Mouse (Mus musculus) macrophage (primary cell): Measurements from ENCODE around the gene Vwa5b2. TPM values are rescaled to one million over a fixed set of nuclear protein-coding genes. Genes with fewer than 3 reads are reported as not detected.

Source experiments
- H3K27ac ChIP-seq: fragments of 350-480 bp; formaldehyde crosslinking; 2 replicates; pipeline ENCODE4 v1.9.0; 2021
- H3K36me3 ChIP-seq: fragments of 350-480 bp; formaldehyde crosslinking; 2 replicates; pipeline ENCODE4 v1.9.0; 2021; ENCODE audit errors: inconsistent target
- H3K4me3 ChIP-seq: fragments of 350-480 bp; formaldehyde crosslinking; 2 replicates; pipeline ENCODE4 v1.9.0; 2021; ENCODE audit errors: inconsistent target
- H3K79me2 ChIP-seq: fragments of 350-480 bp; formaldehyde crosslinking; 2 replicates; pipeline ENCODE4 v1.9.0; 2021; ENCODE audit errors: inconsistent target
- WGBS: methylation state at CpG from one replicate; pipeline ENCODE4 v1.1.7; 2026; ENCODE audit warnings: inconsistent platforms; ENCODE audit not compliant: missing documents; 5-methylcytosine and 5-hydroxymethylcytosine counted together
- polyA plus RNA-seq: library from polyadenylated mRNA; stranded (reverse); fragments of 250-400 nt; gene quantifications from 3 replicates; pipeline ENCODE4 v1.2.4, GENCODE M21; 2018; ENCODE audit warnings: inconsistent platforms

Vwa5b2 gene
- polyA plus RNA-seq, 1 experiment from 2014 or later: not detected

DNA sequence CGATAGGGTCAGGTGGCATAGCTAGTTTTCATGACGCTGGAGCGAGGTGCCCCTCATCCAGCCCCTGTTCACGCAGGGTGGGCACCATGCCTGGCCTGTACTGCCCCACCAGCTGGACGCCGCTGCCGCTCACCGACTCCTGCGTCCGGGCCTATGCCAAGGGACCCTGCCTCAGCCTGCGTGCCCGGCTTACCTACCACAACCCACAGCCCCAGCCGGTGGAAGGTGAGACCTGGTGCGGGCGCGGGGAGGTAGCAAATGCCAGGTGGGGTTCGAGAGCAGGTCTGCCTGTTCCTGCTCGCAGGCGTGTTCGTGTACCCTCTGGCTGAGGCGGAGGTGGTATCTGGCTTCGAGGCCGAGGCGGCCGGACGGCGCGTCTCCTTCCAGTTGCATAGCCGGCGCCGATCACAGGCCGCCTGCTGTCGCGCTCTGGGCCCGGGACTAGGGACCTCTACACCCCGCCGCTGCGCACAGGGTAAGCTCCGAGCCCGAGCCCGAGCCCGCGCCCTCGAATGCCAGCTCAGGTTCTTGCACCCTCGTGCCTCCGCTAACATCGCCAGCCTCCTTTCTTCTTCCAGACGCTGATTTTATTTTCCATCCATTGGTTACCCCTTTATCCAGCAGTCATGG lies 1.9 kb downstream of the Vwa5b2 start:
- H3K36me3 ChIP-seq: no peaks in the 10 kb centered on the region
- no peak overlapping the region for H3K4me3 ChIP-seq

DNA sequence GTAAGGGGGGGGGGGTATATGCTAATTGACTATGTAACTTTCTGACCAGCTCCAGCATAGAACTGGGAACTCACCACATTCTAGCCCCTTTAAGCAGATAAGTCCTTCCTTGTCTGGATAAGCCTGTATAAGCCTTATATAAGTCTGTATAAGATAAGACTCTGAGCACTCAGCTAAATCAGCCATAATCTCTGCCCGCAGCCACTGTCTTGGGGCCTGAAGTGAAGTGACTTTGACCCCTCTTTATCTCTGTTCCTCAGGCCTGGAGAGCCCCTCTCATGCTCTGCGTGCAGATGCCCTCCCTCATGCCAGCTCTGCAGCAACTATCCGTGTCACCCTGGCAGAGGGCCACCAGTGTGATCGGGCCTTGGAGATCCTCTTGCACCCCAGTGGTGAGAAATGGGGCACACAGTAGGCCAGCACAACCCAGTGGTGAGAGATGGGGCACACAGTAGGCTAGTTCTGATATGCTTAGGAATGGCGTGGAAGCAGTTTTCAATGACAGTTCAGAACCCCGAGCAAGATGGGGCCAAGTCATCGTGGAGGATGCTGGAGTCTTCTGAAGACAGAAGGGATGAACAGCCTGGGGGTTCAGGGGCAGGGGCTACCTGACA lies 5.9 kb downstream of the Vwa5b2 start:
- no peaks in the 10 kb centered on the region for H3K36me3 ChIP-seq
- 93% methylated on average over 7 of the region's 7 CpGs for WGBS
- no peak overlapping the region for H3K27ac ChIP-seq
- no peaks in the 10 kb centered on the region for H3K79me2 ChIP-seq
- H3K4me3 ChIP-seq: no peak overlapping the region

More for the DNA sequence above, 1.9 kb downstream of the Vwa5b2 start:
- no peaks in the 10 kb centered on the region for H3K79me2 ChIP-seq
- no peak overlapping the region for H3K27ac ChIP-seq
- 8% methylated on average over 48 of the region's 48 CpGs for WGBS

DNA sequence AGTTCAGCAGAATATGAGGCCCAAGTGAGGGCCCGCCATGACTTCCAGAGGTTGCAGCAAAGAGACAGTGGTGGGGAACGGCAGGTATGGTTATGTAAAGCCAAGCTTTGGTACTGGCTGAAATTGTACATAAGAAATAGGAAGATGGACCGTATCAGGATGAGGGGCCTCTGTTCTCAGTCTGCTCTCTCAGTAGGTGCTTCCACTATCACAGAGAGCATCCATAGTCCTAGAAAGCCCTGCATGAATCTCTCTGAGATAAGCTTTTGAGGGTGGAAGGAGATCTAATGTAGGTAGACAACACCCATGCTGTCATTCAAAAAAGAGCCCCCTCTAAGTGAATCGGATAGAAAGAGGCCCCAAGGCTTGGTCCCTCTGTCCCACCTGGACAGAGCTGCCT lies 6.5 kb downstream of the Vwa5b2 start:
- Histone ChIP-seq H3K27ac (no peak overlapping the region), H3K4me3 (no peak overlapping the region), H3K79me2 (no peaks in the 10 kb centered on the region), H3K36me3 (no peaks in the 10 kb centered on the region)
- WGBS: 83% methylated on average over 4 of the region's 4 CpGs

DNA sequence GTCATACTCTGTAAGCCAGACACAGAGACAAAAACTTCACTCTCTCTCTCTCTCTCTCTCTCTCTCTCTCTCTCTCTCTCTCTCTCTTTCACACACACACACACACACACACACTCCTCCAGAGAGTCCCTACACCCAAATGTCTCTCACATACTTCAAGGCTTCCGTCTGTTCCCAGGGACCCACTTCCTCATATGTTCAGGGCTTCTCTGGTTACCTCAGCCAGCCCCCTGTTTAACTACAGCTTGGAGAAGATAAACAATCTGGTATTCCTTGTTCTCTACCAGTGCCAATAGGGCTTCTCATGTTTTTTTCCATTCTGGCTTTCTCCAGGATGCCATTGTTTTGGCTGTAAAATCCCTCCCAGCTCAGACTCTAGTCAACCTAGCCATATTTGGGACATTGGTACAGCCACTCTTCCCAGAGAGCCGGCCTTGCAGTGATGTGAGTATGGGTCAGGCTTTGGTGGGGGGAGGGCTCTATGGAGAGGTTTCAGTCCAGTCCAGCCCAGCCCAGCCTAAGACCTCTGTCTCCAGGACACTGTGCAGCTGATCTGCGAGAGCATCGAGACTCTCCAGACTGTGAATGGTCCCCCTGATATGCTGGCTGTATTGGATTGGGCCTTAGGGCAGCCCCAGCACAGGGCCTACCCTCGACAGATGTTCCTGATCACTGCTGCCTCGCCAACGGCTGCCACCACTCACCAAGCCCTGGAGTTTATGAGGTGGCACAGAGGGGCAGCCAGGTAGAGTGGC lies 7.6 kb downstream of the Vwa5b2 start:
- WGBS: 70% methylated on average over 5 of the region's 7 CpGs
- no peak overlapping the region for H3K27ac ChIP-seq
- H3K79me2 ChIP-seq: no peaks in the 10 kb centered on the region
- no peak overlapping the region for H3K4me3 ChIP-seq
- H3K36me3 ChIP-seq: no peaks in the 10 kb centered on the region

DNA sequence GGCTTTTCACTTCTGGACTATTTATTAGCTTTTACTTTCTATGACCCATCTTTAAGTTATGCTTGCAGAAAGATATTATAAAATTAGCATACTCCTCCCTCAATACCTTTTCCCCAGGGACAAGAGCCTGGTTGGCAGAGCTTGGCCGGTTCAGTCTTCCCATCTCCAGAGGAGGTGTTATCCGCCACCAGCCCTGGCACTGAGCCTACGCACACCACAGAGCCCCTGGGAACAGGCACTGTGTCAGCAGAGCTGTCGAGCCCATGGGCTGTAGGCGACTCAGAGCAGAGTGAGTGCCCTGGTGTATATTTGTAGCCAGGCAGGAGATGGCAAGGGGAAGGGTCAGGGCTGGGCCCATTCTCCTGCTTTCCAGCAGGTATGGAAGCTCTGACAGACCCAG lies 11.2 kb downstream of the Vwa5b2 start:
- 77% methylated on average over 5 of the region's 5 CpGs for WGBS
- H3K4me3 ChIP-seq: no peak overlapping the region
- H3K27ac ChIP-seq: no peak overlapping the region
- H3K36me3 ChIP-seq: peaks cover 10% of the 10 kb centered on the region; the same call in 1 of the 2 replicates
- no peaks in the 10 kb centered on the region for H3K79me2 ChIP-seq

DNA sequence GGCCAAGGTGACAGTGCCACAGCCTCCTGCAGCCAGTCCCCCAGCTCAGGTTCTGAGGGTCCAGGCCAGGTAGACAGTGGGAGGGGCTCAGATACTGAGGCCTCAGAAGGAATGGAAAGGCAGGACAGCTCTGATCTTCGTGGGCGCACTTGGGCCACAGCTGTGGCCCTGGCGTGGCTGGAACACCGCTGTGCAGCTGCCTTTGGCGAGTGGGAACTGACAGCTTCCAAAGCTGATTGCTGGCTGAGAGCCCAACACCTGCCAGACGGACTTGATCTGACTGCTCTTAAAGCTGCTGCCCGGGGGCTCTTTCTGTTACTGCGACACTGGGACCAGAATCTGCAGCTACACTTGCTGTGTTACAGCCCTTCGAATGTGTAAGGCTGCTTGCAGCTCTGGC lies 15.4 kb downstream of the Vwa5b2 start:
- no peak overlapping the region for H3K4me3 ChIP-seq
- H3K79me2 ChIP-seq: peaks cover 8% of the 10 kb centered on the region; the same call in 1 of the 2 replicates
- no peak overlapping the region for H3K27ac ChIP-seq
- 78% methylated on average over 9 of the region's 9 CpGs for WGBS
- peaks cover 26% of the 10 kb centered on the region for H3K36me3 ChIP-seq

DNA sequence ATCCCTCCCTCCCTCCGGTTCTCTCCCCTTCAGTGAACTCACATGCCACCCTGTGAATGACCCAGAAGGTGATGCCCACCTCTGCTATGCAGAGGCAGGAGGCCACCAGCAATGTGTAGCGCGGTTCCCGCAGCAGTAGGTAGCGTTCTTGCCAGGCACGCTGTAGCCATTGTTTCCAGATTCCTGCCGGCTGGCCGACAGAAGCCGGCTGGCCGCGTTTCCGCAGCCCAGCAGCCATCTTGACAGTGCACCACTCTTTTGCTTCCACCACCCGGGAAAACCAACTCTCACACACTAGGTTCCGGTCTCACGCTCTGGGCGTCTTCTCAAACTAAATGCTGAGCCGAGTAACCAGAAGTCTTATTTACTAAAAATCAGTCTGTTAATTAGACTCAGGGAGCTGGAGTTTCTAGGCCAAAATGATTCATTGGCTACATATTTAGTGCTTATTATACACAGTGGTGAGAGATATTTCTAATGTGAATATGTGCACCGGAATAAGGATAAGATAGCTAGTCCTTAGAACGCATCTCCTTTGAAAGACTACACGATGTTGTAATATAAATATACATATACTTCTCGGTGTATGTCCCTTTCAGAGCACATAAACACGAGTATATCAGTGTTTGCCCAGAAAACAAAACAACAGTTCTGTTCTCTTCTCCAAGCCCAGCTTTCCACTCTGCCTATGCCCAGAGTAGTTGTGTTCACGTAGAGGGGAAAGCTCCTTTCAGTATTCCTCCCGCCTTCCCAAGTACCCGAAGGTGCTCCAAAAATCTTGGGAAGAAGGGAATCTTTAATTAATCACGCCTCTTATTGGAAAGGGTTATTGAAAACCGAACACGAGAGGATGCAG lies 21.5 kb downstream of the Vwa5b2 start:
- H3K4me3 ChIP-seq: peak overlapping the region; percentile 82
- H3K36me3 ChIP-seq: peaks cover 13% of the 10 kb centered on the region
- H3K79me2 ChIP-seq: peaks cover 20% of the 10 kb centered on the region; the same call in 1 of the 2 replicates
- peak overlapping the region; percentile 34 for H3K27ac ChIP-seq
- WGBS: under 1% methylated on average over 28 of the region's 28 CpGs

DNA sequence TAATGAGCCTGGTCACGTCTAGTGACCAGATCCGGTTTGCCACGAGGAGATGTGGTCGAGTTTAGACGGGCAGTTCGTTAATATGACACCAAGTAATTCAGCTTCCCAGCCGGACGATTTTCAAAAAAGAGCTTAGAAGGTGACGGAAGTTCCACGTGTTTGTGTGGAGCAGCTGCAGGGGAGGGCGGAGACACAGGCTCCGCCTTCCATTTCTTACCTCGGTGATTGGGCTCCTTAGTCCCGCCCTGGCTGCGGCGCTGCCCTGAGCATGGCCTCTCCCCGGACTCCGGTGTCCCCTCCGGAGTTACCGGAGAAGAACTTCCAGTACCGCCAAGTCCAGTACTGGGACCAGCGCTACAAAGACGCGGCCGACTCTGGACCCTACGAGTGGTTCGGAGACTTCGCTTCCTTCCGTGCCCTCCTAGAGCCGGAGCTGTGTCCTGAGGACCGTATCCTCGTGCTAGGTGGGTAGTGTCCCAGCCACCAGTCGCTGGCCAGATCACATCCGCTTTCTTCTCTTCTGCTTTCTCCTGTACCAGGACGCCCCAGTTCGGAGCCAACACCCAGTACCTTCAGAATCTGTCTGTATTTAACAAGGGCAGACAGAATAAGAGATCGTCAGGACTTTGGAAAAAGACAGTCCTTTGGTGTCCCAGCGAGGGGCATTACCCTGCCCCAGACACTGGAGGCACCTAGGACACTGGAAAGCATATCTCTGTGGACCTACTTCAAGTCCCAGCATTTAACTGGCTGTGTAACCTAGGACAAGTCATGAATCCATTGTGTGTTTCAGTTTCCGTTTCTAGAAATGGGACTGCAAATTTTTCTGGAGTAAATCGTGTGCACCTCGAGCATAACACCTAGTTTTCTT lies 22.3 kb downstream of the Vwa5b2 start, which contains the start of the genes Eef1akmt4, Gm49333 and Alg3:
Gene Eef1akmt4, plus strand, starts transcription at position 237 of the 871 bp plus-strand sequence.
Gene Gm49333, plus strand, starts transcription at position 254 of the 871 bp plus-strand sequence.
Gene Alg3, minus strand, starts transcription at position 379 of the 871 bp plus-strand sequence.
- peaks cover 20% of the 10 kb centered on the region; the same call in 1 of the 2 replicates for H3K79me2 ChIP-seq
- H3K36me3 ChIP-seq: peaks cover 5% of the 10 kb centered on the region
- H3K27ac ChIP-seq: peak within 1 kb of the TSS; percentile 34
- WGBS: 1% methylated on average over 41 of the region's 41 CpGs
- H3K4me3 ChIP-seq: peak within 1 kb of the TSS; percentile 82

DNA sequence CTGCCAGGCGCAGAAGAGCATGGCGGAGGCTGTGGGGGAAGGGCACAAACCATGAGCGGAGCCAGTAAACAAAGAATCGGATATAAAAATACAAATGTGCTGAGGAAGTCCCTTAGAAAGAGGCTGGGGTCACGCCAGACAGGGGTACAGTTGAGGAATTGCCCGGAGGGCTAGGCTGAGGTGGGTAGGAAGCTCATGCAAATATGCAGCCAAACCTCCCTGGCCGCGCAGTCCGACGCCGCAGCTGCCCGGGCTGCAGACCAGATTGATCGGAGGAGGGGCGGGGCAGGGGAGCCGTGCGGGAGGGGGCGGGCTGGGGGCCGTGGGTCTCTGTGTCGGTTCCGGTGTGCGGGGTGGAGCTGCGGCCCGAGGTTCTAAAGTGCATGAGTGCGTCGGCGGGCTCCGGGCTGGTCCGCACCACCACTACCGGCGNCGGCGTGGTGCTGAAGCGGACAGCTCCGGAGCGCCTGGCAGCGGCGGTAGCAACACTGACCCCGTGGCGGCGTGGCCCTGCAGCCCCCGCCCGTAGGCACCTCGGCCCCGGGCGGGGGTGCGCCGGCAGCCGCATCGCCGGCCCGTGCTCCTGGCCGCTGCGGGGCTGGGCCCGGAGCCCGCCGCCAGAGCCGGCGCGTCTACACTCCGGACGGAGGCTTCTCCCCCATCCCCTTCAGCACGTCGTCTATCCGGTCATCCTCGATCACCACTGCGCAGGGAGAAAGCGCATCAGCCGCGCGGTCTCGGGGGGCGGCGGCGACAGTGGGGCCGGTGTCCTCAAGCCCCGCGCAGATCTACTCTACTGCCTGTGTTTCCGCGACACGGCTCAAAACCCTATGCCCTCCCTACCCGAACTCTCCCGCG lies 30.5 kb downstream of the Vwa5b2 start:
- 6% methylated on average over 78 of the region's 83 CpGs for WGBS
- no peaks in the 10 kb centered on the region for H3K79me2 ChIP-seq
- no peak overlapping the region for H3K27ac ChIP-seq
- H3K4me3 ChIP-seq: no peak overlapping the region
- H3K36me3 ChIP-seq: no peaks in the 10 kb centered on the region

DNA sequence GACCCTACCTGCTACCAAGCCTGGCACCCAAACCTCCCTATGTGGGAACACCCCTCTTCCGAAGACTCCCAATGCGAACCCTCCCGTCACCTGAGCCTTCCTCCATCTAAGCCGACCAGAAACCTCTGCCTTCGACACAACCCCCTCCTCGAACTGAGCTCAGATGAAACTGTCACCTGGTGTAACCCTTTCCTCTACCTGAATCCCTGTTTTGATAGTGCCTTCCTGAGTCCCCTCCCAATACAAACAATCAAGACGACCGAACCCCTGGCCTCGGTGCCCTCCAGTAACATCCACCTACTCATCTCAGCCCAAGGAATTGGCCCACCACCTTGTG lies 31.1 kb downstream of the Vwa5b2 start:
- no peak overlapping the region for H3K4me3 ChIP-seq
- WGBS: 7% methylated on average over 9 of the region's 9 CpGs
- no peaks in the 10 kb centered on the region for H3K79me2 ChIP-seq
- H3K36me3 ChIP-seq: no peaks in the 10 kb centered on the region
- H3K27ac ChIP-seq: no peak overlapping the region

DNA sequence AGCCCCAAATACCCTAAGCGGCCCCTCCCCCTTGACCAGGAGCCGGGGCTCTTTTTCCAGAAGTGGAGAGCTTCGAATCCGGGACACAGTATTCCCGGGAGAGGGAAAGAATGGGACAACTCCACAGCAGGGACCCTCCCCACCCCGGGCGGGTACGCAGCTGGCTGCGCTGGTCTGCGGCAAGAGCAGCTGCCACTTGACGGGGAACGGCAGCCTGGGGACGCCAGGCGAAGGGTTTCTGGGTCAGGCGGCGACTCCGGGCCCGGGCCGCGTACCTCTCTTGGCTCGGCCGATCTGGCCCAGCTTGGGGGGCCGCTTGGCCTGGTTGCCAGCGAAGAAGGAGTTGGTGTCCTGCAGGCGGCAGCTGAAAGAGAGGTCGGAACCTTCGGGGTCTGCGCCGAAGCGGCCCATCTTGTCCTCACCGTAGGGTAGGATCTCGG lies 31.5 kb downstream of the Vwa5b2 start:
- no peak overlapping the region for H3K4me3 ChIP-seq
- no peaks in the 10 kb centered on the region for H3K36me3 ChIP-seq
- H3K79me2 ChIP-seq: no peaks in the 10 kb centered on the region
- no peak overlapping the region for H3K27ac ChIP-seq
- WGBS: 2% methylated on average over 32 of the region's 32 CpGs

DNA sequence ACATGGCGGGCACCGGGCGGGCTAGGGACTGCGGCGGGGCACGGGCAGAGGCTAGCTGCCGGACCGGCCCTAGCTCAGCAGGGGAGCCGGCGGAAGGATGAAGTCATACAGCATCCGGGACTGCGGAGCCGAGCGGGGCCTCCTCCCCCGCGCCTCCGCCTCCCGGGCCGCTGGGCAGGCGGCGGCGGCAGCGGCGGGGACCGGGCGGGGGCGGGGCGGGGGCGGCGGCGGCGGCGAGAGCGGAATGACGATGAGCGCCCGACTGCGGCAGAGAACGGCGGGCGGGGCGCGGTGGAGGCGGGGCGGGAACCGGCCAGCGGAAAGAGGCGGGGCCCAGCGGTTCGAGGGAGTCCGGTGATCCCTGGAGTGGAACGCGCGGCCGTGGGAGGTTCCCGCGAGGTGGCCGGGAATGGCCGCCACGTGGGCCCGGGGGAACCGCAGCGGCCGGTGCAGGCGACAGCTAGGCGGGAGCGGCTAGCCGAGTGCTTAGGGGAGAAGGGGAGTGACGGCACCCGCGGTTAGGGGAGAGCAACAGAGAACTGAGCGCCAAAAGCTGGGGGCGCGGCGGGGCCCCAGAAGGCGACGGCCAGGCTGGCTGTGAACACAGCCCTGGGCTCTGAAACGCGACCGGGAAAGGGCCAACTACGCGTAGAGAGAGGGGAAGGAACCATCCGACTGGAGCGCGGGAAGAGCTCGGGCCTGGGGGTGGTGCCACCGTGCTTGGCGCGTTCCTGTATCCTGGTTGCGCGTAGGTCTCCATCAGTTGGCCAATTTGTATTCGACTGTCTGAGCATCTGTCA lies 32.1 kb downstream of the Vwa5b2 start, which contains the start of gene Camk2n2:
Gene Camk2n2, minus strand, starts transcription at position 97 of the 800 bp plus-strand sequence.
- Histone ChIP-seq H3K36me3 (no peaks in the 10 kb centered on the region), H3K27ac (0 out of 2 replicates have a peak within 1 kb of the TSS, but pooled peaks have one; percentile 13), H3K4me3 (peak within 1 kb of the TSS; percentile 54), H3K79me2 (no peaks in the 10 kb centered on the region)
- WGBS: under 1% methylated on average over 70 of the region's 92 CpGs
